Mouse (Mus musculus) liver, embryonic 16.5 days (tissue): ENCODE measurements around the gene Dnaaf1. TPM values are rescaled to one million over a fixed set of nuclear protein-coding genes. Genes with fewer than 3 reads are reported as not detected.

Source experiments
- ATAC-seq: fragments of 200-750 bp; cut with Nextera tagmentation; 2 replicates; pipeline ENCODE4 v1.8.0; 2017; ENCODE audit warnings: low read depth, mild to moderate bottlenecking, moderate number of reproducible peaks, moderate library complexity
- H3K27ac ChIP-seq: fragments of 300-500 bp; sonication (generic); 2 replicates; pipeline ENCODE4 v1.5.1; 2014; ENCODE audit warnings: mild to moderate bottlenecking, low read length
- H3K27me3 ChIP-seq: fragments of 300-500 bp; sonication (generic); 2 replicates; pipeline ENCODE4 v1.6.1; 2014; ENCODE audit warnings: low read depth, low read length, mixed read lengths; ENCODE audit not compliant: control insufficient read depth, insufficient read depth
- H3K36me3 ChIP-seq: fragments of 300-500 bp; sonication (generic); 2 replicates; pipeline ENCODE4 v1.6.1; 2014; ENCODE audit warnings: mild to moderate bottlenecking; ENCODE audit not compliant: control insufficient read depth, insufficient read depth
- H3K4me1 ChIP-seq: fragments of 300-500 bp; sonication (generic); 2 replicates; pipeline ENCODE4 v1.6.1; 2014; ENCODE audit warnings: low read depth, low read length, mixed read lengths; ENCODE audit not compliant: control insufficient read depth
- H3K4me2 ChIP-seq: fragments of 300-500 bp; sonication (generic); 2 replicates; pipeline ENCODE4 v1.6.1; 2014; ENCODE audit warnings: low read depth, low read length, mixed read lengths
- H3K4me3 ChIP-seq: fragments of 300-500 bp; sonication (generic); 2 replicates; pipeline ENCODE4 v1.5.1; 2014; ENCODE audit warnings: low read depth, mild to moderate bottlenecking, low read length
- H3K9ac ChIP-seq: fragments of 300-500 bp; sonication (generic); 2 replicates; pipeline ENCODE4 v1.6.1; 2014; ENCODE audit warnings: low read depth, low read length
- H3K9me3 ChIP-seq: fragments of 300-500 bp; sonication (generic); replicated peaks from 2 replicates; pipeline ENCODE4 v1.6.1; 2016; ENCODE audit warnings: low read length; ENCODE audit not compliant: control insufficient read depth
- WGBS: fragments of 180-500 bp; shearing (Covaris S2); extraction: QIAGEN DNeasy Blood & Tissue Kit; methylation state at CpG from one replicate; pipeline ENCODE4 v1.1.7; 2014; ENCODE audit not compliant: insufficient replicate concordance; 5-methylcytosine and 5-hydroxymethylcytosine counted together
- polyA plus RNA-seq: library from polyadenylated mRNA; unstranded; fragments of >200 nt; fragmentation: Nextera tagmentation; extraction: Ambion mirVana; gene quantifications from 2 replicates; pipeline ENCODE4 v1.2.1, GENCODE M21; 2015

Dnaaf1 gene
- polyA plus RNA-seq, 1 experiment from 2014 or later = 0.08 TPM

DNA sequence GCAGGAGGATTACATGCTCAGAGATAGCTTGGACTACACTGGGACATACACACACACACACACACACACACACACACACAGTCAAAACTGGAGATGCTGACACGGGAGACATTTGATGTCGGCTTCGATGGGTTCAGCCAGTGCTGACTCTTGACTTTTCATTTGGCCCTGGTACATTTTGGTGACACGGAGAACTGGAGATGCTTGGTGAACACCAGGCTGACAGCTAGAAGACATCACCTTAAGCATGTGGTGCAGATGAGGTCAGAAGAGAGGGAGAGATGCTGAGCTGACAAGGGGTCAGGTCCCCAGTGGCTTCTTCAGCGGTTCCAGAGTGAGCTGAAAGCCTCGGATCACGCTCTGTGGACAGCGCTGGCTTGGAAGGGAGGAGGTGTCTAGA, 48.0 kb downstream of the Dnaaf1 start:
- H3K27ac ChIP-seq = no peak overlapping the region
- no peak for ATAC-seq

DNA sequence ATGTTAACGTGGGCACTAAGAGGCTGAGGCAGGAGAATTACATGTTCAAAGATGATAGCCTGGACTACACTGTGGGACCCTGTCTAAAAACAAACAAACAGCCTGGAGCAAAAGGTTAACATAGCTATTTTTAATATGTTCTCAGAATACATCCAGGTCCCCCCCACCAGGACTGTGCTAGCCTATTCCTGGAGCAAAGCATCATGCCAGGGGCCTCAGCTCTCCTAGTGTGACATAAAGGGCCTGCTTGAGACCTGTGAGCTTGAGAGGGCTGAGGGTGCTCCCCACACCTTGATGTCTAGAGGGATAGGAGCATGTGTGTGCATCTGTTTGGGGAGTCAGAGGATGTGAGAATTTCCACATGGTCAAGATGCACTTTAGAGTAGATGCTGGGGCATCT, 48.7 kb downstream of the Dnaaf1 start:
- H3K4me2 ChIP-seq = no peak overlapping the region
- H3K27me3 ChIP-seq = no peaks in the 10 kb centered on the region
- H3K36me3 ChIP-seq = no peaks in the 10 kb centered on the region
- H3K9me3 ChIP-seq = no peaks in the 10 kb centered on the region
- ATAC-seq = no peak
- no peak overlapping the region for H3K4me3 ChIP-seq
- H3K9ac ChIP-seq = no peak overlapping the region
- H3K27ac ChIP-seq = no peak overlapping the region
- peaks cover 4% of the 10 kb centered on the region for H3K4me1 ChIP-seq
- WGBS = 76% methylated on average over 1 of the region's 1 CpGs

More for the DNA sequence above, 48.0 kb downstream of the Dnaaf1 start:
- WGBS = 69% methylated on average over 8 of the region's 8 CpGs
- H3K4me2 ChIP-seq = no peak overlapping the region
- no peaks in the 10 kb centered on the region for H3K36me3 ChIP-seq
- H3K27me3 ChIP-seq = no peaks in the 10 kb centered on the region
- no peak overlapping the region for H3K9ac ChIP-seq
- H3K4me1 ChIP-seq = peaks cover 4% of the 10 kb centered on the region
- no peak overlapping the region for H3K4me3 ChIP-seq
- H3K9me3 ChIP-seq = no peaks in the 10 kb centered on the region

DNA sequence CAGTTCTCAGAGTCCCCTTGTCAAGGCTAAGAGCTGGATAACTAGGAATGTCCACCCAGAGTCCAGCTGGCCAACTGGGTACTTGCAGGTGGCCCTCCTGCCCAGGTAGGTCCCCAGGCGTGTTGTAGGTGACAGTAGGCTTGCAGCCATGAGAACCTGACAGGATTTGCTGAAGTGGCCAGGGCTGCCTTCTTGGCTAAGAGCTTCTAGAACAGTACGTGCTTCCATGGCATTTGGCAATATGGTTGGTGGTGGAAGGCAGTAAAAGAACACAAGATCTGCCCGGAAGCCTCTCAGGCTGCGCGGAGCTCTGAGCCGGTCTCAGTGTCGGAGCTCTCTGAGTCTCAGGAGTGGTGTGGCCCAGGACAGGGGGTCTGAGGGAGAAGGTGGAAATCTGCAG, 49.9 kb downstream of the Dnaaf1 start:
- Histone ChIP-seq H3K4me1 (peaks cover 4% of the 10 kb centered on the region), H3K9ac (no peak overlapping the region), H3K9me3 (no peaks in the 10 kb centered on the region), H3K4me2 (no peak overlapping the region), H3K27ac (no peak overlapping the region), H3K4me3 (no peak overlapping the region), H3K36me3 (no peaks in the 10 kb centered on the region), H3K27me3 (no peaks in the 10 kb centered on the region)
- no peak for ATAC-seq
- WGBS = 80% methylated on average over 7 of the region's 7 CpGs

DNA sequence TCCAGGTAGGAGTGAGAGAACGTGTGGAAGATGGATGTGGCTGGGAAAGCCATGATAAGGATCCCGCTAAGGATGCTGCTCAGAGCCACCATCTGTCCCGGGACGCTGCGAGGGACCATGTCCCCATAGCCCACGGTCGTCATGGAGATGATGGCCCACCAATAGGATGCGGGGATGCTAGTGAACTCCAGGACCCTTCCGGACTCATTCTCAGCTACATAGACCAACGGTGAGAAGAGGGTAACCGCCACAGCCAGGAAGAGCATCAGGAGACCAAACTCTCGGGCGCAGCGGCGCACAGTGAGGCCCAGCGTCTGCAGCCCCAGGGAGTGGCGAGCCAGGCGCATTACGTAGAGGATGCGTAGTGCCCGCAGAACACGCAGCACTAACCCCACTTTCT, 50.8 kb downstream of the Dnaaf1 start:
- Histone ChIP-seq H3K4me2 (no peak overlapping the region), H3K4me1 (peaks cover 4% of the 10 kb centered on the region), H3K9ac (no peak overlapping the region), H3K27ac (no peak overlapping the region), H3K9me3 (no peaks in the 10 kb centered on the region), H3K4me3 (no peak overlapping the region), H3K36me3 (no peaks in the 10 kb centered on the region), H3K27me3 (no peaks in the 10 kb centered on the region)
- WGBS = 77% methylated on average over 22 of the region's 22 CpGs
- ATAC-seq = no peak

DNA sequence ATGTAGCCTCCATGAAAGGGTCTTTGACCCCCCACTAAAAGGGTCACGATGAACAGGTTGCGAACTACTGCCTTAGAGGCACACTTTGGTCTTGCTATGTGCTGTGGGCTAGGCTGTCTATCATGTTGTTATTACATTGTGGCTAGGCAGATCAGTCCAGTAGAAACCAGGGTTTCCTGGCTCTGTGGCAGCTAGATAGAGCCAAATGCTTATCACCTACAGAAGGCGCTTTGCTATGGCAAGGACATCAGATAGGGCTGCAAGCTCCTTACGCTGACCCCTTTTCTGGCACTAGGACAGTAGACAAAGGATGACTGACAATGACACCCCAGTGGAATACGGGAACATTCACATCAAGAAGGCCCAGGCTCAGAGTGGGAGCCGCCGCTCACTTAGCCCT, 52.2 kb downstream of the Dnaaf1 start:
- Histone ChIP-seq H3K36me3 (no peaks in the 10 kb centered on the region), H3K9me3 (no peaks in the 10 kb centered on the region), H3K4me2 (no peak overlapping the region), H3K9ac (no peak overlapping the region), H3K4me3 (no peak overlapping the region), H3K27me3 (peaks cover 5% of the 10 kb centered on the region), H3K27ac (no peak overlapping the region), H3K4me1 (peaks cover 4% of the 10 kb centered on the region)
- peak; percentile 54; the same call in 1 of the 2 replicates for ATAC-seq
- WGBS = 37% methylated on average over 7 of the region's 7 CpGs

DNA sequence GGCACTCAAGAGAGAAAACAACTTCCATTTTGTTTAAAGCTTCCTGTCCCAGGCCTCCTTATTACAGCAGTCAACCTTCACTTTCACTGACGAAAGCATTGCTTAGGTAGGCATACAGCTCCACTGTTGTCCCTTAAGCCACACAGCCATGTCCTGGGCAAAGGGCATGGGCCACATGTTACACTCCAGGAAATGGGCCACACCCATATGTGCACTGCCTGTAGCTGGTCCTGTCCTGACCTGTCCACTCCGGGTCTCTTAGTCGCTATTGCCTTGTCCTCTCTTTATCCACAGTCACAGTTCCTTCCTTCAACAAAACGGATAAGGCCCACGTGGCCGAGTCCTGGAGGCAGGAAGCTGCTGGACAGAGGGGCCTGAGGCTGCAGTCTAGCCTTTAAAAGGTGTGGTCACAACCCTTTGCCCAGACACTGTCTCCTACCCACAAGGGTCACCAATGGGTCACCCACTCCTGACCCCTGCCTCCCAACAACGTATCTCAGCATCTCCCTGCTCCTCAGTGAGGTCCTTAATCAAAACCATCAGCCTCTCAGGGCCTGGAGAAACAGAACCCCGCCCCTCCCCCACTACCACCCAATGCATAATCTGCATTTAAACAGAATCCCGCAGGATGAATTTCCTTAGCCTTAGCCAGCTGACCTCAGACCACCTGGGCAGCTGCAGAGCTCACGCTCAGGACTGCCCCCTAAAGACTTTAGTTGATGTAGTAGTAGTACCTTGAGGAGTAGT, 52.8 kb downstream of the Dnaaf1 start:
- H3K4me1 ChIP-seq = peaks cover 4% of the 10 kb centered on the region
- 36% methylated on average over 10 of the region's 10 CpGs for WGBS
- H3K9me3 ChIP-seq = no peaks in the 10 kb centered on the region
- ATAC-seq = peak; percentile 55
- H3K4me3 ChIP-seq = no peak overlapping the region
- no peak overlapping the region for H3K27ac ChIP-seq
- H3K9ac ChIP-seq = no peak overlapping the region
- H3K36me3 ChIP-seq = no peaks in the 10 kb centered on the region
- H3K27me3 ChIP-seq = peaks cover 11% of the 10 kb centered on the region
- H3K4me2 ChIP-seq = no peak overlapping the region

DNA sequence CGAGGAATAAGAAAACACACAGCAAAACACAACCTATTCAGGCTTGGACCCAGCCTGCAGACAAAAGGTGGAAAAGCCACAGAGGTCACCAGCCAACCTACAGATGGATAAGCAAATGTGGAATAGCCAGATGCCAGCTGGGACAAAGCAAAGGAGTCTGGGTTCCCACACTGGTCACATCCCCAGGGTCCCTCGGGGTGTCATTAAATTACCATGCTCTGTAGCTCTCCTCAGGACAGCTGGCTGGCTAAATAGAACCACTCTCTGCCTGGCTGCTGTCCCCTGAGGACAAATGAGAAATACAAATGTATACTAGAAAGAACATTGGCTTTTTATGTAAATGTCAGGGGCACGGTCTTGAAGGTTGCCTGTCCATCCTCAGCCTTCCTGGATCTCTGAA, 55.8 kb downstream of the Dnaaf1 start:
- Histone ChIP-seq H3K9ac (no peak overlapping the region), H3K27ac (no peak overlapping the region), H3K36me3 (no peaks in the 10 kb centered on the region), H3K4me3 (no peak overlapping the region), H3K9me3 (no peaks in the 10 kb centered on the region), H3K27me3 (peaks cover 37% of the 10 kb centered on the region), H3K4me1 (peaks cover 4% of the 10 kb centered on the region), H3K4me2 (no peak overlapping the region)
- 46% methylated on average over 3 of the region's 3 CpGs for WGBS
- no peak for ATAC-seq

DNA sequence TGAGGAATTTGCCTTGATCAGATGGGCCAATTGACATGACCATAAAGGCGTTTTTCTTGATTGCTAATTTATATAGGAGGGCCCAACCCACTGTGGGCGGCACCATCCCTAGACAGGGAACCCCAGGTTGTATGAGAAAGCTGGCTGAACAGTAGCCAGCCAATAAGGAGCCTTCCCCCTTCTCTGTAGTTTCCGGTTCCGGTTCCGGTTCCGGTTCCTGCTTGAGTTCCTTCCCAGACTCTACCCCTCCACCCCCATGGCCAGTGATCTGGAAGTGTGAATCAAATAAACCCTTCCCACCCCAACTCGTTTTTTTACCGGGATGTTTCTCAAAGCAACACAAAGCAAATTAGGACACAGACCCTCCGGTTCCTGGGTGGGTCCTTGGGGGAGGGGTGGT, 57.2 kb downstream of the Dnaaf1 start:
- no peaks in the 10 kb centered on the region for H3K9me3 ChIP-seq
- no peaks in the 10 kb centered on the region for H3K36me3 ChIP-seq
- 55% methylated on average over 9 of the region's 9 CpGs for WGBS
- no peak overlapping the region for H3K4me3 ChIP-seq
- H3K4me2 ChIP-seq = no peak overlapping the region
- H3K9ac ChIP-seq = no peak overlapping the region
- ATAC-seq = no peak
- peaks cover 4% of the 10 kb centered on the region for H3K4me1 ChIP-seq
- no peak overlapping the region for H3K27ac ChIP-seq
- H3K27me3 ChIP-seq = peaks cover 37% of the 10 kb centered on the region

DNA sequence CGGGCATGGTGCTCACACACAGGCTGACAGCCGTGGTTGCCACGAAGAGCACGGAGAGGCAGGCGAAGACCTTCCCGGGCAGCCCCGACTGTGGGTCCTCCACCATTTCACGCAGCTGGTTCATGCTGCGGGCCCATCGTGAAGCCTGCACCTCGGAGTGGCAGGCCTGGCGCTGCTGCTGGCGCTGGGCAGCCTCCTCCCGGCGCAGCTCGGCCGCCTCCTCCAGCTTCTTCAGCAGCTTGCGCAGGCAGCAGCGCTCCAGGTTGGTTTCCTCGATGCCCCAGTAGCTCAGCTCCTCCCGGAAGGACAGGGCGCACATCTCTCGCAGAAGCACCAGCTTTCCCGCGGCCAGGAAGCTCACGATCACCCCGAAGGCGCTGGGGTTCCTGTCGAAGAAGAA, 57.9 kb downstream of the Dnaaf1 start:
- H3K4me2 ChIP-seq = no peak overlapping the region
- no peak overlapping the region for H3K27ac ChIP-seq
- H3K27me3 ChIP-seq = peaks cover 37% of the 10 kb centered on the region
- H3K4me1 ChIP-seq = no peaks in the 10 kb centered on the region
- H3K9me3 ChIP-seq = no peaks in the 10 kb centered on the region
- WGBS = 38% methylated on average over 29 of the region's 29 CpGs
- H3K4me3 ChIP-seq = no peak overlapping the region
- no peaks in the 10 kb centered on the region for H3K36me3 ChIP-seq
- ATAC-seq = no peak
- no peak overlapping the region for H3K9ac ChIP-seq
